Mouse (Mus musculus): ENCODE data around the gene Tmcc1.

DNA sequence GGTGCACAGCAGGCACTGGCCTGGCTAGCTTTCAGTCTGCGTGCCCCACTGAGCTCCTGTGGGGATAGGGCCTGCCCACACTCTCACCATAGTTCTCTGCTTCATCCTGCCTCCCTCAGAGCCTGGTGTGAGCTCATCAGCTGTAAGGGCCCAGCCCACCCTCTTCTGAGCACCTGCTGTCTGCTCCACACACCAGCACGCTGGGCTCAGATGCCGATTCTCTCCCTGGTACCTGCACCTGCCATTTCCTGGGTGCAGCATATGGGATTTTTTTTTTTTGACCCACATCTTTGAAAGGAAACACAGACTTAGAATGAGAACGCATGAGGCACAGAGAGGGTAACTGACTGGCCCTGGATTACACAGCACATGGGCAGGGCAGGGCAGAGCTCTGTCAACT, 203.7 kb downstream of the Tmcc1 start:
- TF ChIP-seq CTCF (IDR thresholded peaks at IDR 0.05; ENCODE audit: low read depth) = no peak
- no peak for TF ChIP-seq EP300 (IDR thresholded peaks at IDR 0.05; ENCODE audit: low read depth)

All from liver, postnatal 0 days (tissue).